Mouse (Mus musculus) T-helper 2 cell (primary cell): ENCODE data around the gene Psg25.
"Not testable (repeated sequence)": the region's sequence is repeated elsewhere in the genome, so short reads cannot be mapped to it uniquely, and the experiment has no call there.

Experiments
- in situ Hi-C: fragments of 300-600 bp; cut with MboI, MseI; formaldehyde crosslinking; loops from one replicate; pipeline ENCODE4 v1.15.1; 2025; ENCODE audit warnings: high pct_unique_total_duplicates

The Psg25 gene

GRCm38 (mm10) chr7:18532169-18532568 lies at the start of gene Psg25:
Psg25 (minus strand) TSS chr7:18532269.
- in situ Hi-C loops, result no loop called here

GRCm38 (mm10) chr7:18567205-18567604 lies 35.1 kb upstream of the Psg25 start, which contains the start of gene Psg27:
Psg27 (minus strand) TSS chr7:18567305.
- in situ Hi-C loops, result no loop called here

- in situ Hi-C loops, result no loop called here
Measured at GRCm38 (mm10) chr7:18559850-18560249, 27.8 kb upstream of the Psg25 start.

- in situ Hi-C loops, result not testable (repeated sequence)
Measured at GRCm38 (mm10) chr7:18555751-18556150, 23.7 kb upstream of the Psg25 start.

GRCm38 (mm10) chr7:18533420-18533819 lies 1.4 kb upstream of the Psg25 start:
- in situ Hi-C loops, result no loop called here

GRCm38 (mm10) chr7:18524668-18525067 lies 7.4 kb downstream of the Psg25 start:
- in situ Hi-C loops, result no loop called here

- in situ Hi-C loops, result not testable (repeated sequence)
Measured at GRCm38 (mm10) chr7:18512848-18513247, 19.2 kb downstream of the Psg25 start.

- in situ Hi-C loops, result not testable (repeated sequence)
Measured at GRCm38 (mm10) chr7:18512417-18512816, 19.7 kb downstream of the Psg25 start.

- in situ Hi-C loops, result no loop called here
Measured at GRCm38 (mm10) chr7:18511479-18511878, 20.6 kb downstream of the Psg25 start.

GRCm38 (mm10) chr7:18484077-18484476 lies 48.0 kb downstream of the Psg25 start, which contains the start of gene Psg26:
Psg26 (minus strand) TSS chr7:18484177.
- in situ Hi-C loops, result no loop called here
